Comparison of ENCODE assay signal across 21 mouse cellular contexts in the genomic region with DNA sequence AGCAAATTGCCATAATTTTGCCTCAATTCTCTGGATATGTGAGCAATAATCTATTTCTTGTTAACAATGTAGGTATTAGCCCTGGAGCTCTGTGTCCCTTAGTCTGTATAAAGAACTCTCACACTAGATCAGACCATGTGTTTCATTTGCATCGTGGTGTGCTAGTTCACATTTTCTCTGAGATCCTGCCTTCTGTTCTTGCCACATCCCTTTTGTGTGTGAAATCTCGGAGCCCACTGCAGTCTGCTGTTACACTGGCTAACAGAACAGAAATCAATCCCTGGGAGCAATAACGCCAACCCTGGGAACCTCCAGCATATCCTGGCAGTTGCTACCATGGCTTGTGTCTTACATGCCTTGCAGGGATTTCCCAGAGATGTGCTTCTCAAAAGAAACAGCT.
A peak's percentile ranks its signal among the peaks of the same experiment; 100 is the strongest.
DNase-seq lines count a peak whose midpoint lies in the region; ATAC-seq and TF ChIP-seq lines count a peak whose summit lies in the region.
"Had no signal": no experiment of that assay in that cellular context is flagged by ENCODE, and none has a peak within 500 bp of the region (broad histone marks: within the 10 kb centered on the region; RNA-seq: fewer than 3 reads in every experiment).

No protein-coding gene starts in this region.

- TF ChIP-seq POLR2A in brain, embryonic 14.5 days (IDR thresholded peaks at IDR 0.05; ENCODE audit: borderline replicate concordance, extremely low read depth, insufficient read depth, insufficient read length, poor library complexity, severe bottlenecking) = no peak

- no peak overlapping the region for H3K4me2 ChIP-seq in forebrain, embryonic 13.5 days
- H3K4me2 ChIP-seq in forebrain, embryonic 11.5 days (ENCODE audit: low read depth, low read length, severe bottlenecking) = no peak overlapping the region
- H3K4me2 ChIP-seq in forebrain, embryonic 15.5 days (replicated peaks) = no peak overlapping the region
- no peak overlapping the region for H3K4me2 ChIP-seq in forebrain, postnatal 0 days (ENCODE audit: low read depth)
- H3K4me2 ChIP-seq: embryonic facial prominence, embryonic 12.5 days had no signal

- no peak overlapping the region for H3K4me3 ChIP-seq in forebrain, embryonic 13.5 days
- no peak overlapping the region for H3K4me3 ChIP-seq in forebrain, embryonic 11.5 days (ENCODE audit: low read depth, low read length)
- H3K4me3 ChIP-seq in forebrain, embryonic 15.5 days = no peak overlapping the region
- no peak overlapping the region for H3K4me3 ChIP-seq in forebrain, embryonic 10.5 days
- no peak overlapping the region for H3K4me3 ChIP-seq in forebrain, postnatal 0 days (ENCODE audit: low read depth, low read length)
- H3K4me3 ChIP-seq: embryonic facial prominence, embryonic 10.5 days; embryonic facial prominence, embryonic 12.5 days had no signal

- TF ChIP-seq CTCF in brain, embryonic 14.5 days (IDR thresholded peaks at IDR 0.05; ENCODE audit: borderline replicate concordance, extremely low read depth, insufficient read depth, insufficient read length) = no peak
- TF ChIP-seq CTCF in forebrain, postnatal 0 days (IDR thresholded peaks at IDR 0.05; ENCODE audit: low read depth) = no peak

- H3K9ac ChIP-seq in forebrain, embryonic 13.5 days = no peak overlapping the region
- no peak overlapping the region for H3K9ac ChIP-seq in forebrain, embryonic 11.5 days (ENCODE audit: low read length)
- H3K9ac ChIP-seq in forebrain, embryonic 15.5 days (replicated peaks) = no peak overlapping the region
- no peak overlapping the region for H3K9ac ChIP-seq in forebrain, postnatal 0 days
- H3K9ac ChIP-seq: embryonic facial prominence, embryonic 12.5 days had no signal

- H3K9me3 ChIP-seq in forebrain, embryonic 13.5 days (replicated peaks) = no peaks in the 10 kb centered on the region
- no peaks in the 10 kb centered on the region for H3K9me3 ChIP-seq in forebrain, embryonic 11.5 days (ENCODE audit: control insufficient read depth, low read length)
- no peaks in the 10 kb centered on the region for H3K9me3 ChIP-seq in forebrain, embryonic 15.5 days
- H3K9me3 ChIP-seq in forebrain, embryonic 10.5 days = no peaks in the 10 kb centered on the region
- H3K9me3 ChIP-seq in forebrain, postnatal 0 days (ENCODE audit: low read length) = no peaks in the 10 kb centered on the region
- H3K9me3 ChIP-seq: embryonic facial prominence, embryonic 10.5 days; embryonic facial prominence, embryonic 12.5 days had no signal

- H3K27ac ChIP-seq in forebrain, embryonic 13.5 days = no peak overlapping the region
- H3K27ac ChIP-seq in forebrain, embryonic 11.5 days (ENCODE audit: low read depth, low read length) = no peak overlapping the region
- peak overlapping the region; percentile 52; the same call in 1 of the 2 replicates for H3K27ac ChIP-seq in forebrain, embryonic 15.5 days (replicated peaks)
- no peak overlapping the region for H3K27ac ChIP-seq in forebrain, embryonic 10.5 days
- H3K27ac ChIP-seq in forebrain, postnatal 0 days (ENCODE audit: low read depth, low read length) = no peak overlapping the region
- H3K27ac ChIP-seq: embryonic facial prominence, embryonic 10.5 days; embryonic facial prominence, embryonic 12.5 days had no signal

- peak; percentile 38; the same call in 1 of the 2 replicates for ATAC-seq in forebrain, embryonic 13.5 days
- no peak for ATAC-seq in forebrain, embryonic 11.5 days (replicated peaks; ENCODE audit: low FRiP score)
- 0 out of 2 replicates have a peak, but pooled peaks have one; percentile 41 for ATAC-seq in forebrain, embryonic 15.5 days (replicated peaks)
- ATAC-seq in forebrain, postnatal 0 days = peak; percentile 61; the same call in 1 of the 2 replicates
- ATAC-seq: CD4-positive, CD25-positive, alpha-beta regulatory T cell, adult 4 months had no signal

- H3K27me3 ChIP-seq in forebrain, embryonic 13.5 days = no peaks in the 10 kb centered on the region
- H3K27me3 ChIP-seq in forebrain, embryonic 11.5 days (ENCODE audit: control insufficient read depth, insufficient read depth, low read length) = no peaks in the 10 kb centered on the region
- no peaks in the 10 kb centered on the region for H3K27me3 ChIP-seq in forebrain, embryonic 15.5 days
- no peaks in the 10 kb centered on the region for H3K27me3 ChIP-seq in forebrain, embryonic 10.5 days (ENCODE audit: poor library complexity, severe bottlenecking)
- no peaks in the 10 kb centered on the region for H3K27me3 ChIP-seq in forebrain, postnatal 0 days (ENCODE audit: insufficient read depth, low read length)
- H3K27me3 ChIP-seq: CH12.LX; embryonic facial prominence, embryonic 12.5 days had no signal

- DNase-seq in forebrain, embryonic 11.5 days (ENCODE audit: low spot score) = no peak
- no peak for DNase-seq in forebrain, embryonic 10.5 days (ENCODE audit: extremely low spot score, low spot score)
- peak; percentile 34 for DNase-seq in brain, embryonic 14.5 days (ENCODE audit: low read depth)
- no peak for DNase-seq in forebrain, postnatal 0 days
- DNase-seq in thymus, postnatal 36 days = no peak
- DNase-seq: adrenal gland, adult 2 months; adrenal gland, postnatal 10 days; adrenal gland, postnatal 25 days; B cell, adult 2 months; cerebellum, adult 11-12 months; cerebellum, adult 2 months; cerebellum, adult 9-10 months; cerebellum, postnatal 10 days; cerebellum, postnatal 25 days had no signal

- H3K4me1 ChIP-seq in forebrain, embryonic 13.5 days = no peaks in the 10 kb centered on the region
- no peaks in the 10 kb centered on the region for H3K4me1 ChIP-seq in forebrain, embryonic 11.5 days (replicated peaks; ENCODE audit: control insufficient read depth, insufficient read depth, low read length)
- H3K4me1 ChIP-seq in forebrain, embryonic 15.5 days = no peaks in the 10 kb centered on the region
- H3K4me1 ChIP-seq in forebrain, embryonic 10.5 days = no peaks in the 10 kb centered on the region
- no peaks in the 10 kb centered on the region for H3K4me1 ChIP-seq in forebrain, postnatal 0 days (ENCODE audit: insufficient read depth)
- H3K4me1 ChIP-seq: embryonic facial prominence, embryonic 10.5 days; embryonic facial prominence, embryonic 12.5 days had no signal

- no peaks in the 10 kb centered on the region for H3K36me3 ChIP-seq in forebrain, embryonic 13.5 days (ENCODE audit: poor library complexity, severe bottlenecking)
- no peaks in the 10 kb centered on the region for H3K36me3 ChIP-seq in forebrain, embryonic 11.5 days (ENCODE audit: control insufficient read depth, insufficient read depth, low read length)
- no peaks in the 10 kb centered on the region for H3K36me3 ChIP-seq in forebrain, embryonic 15.5 days
- H3K36me3 ChIP-seq in forebrain, embryonic 10.5 days (replicated peaks) = no peaks in the 10 kb centered on the region
- no peaks in the 10 kb centered on the region for H3K36me3 ChIP-seq in forebrain, postnatal 0 days (ENCODE audit: insufficient read depth)
- H3K36me3 ChIP-seq: embryonic facial prominence, embryonic 10.5 days; embryonic facial prominence, embryonic 12.5 days; G1E had no signal

- 77% methylated on average over 3 of the region's 3 CpGs for WGBS in forebrain, embryonic 13.5 days
- WGBS in forebrain, embryonic 11.5 days = 77% methylated on average over 3 of the region's 3 CpGs
- 64% methylated on average over 3 of the region's 3 CpGs for WGBS in forebrain, embryonic 15.5 days
- WGBS in forebrain, embryonic 10.5 days = 82% methylated on average over 3 of the region's 3 CpGs
- WGBS in forebrain, postnatal 0 days = 43% methylated on average over 3 of the region's 3 CpGs
